Mouse (Mus musculus) spleen, adult 2 months (tissue): ENCODE data around the gene Phactr3.

Source experiments
- CTCF ChIP-seq: fragments of 200-500 bp; IDR thresholded peaks from 2 replicates; pipeline ENCODE4 v1.5.1; 2011; ENCODE audit warnings: mild to moderate bottlenecking, inconsistent platforms; ENCODE audit not compliant: insufficient read depth, insufficient read length, insufficient replicate concordance; ENCODE audit errors: extremely low read depth
- POLR2A ChIP-seq: fragments of 200-500 bp; IDR thresholded peaks from 2 replicates; pipeline ENCODE4 v1.6.1; 2011; ENCODE audit warnings: low read depth, low read length, inconsistent platforms

DNA sequence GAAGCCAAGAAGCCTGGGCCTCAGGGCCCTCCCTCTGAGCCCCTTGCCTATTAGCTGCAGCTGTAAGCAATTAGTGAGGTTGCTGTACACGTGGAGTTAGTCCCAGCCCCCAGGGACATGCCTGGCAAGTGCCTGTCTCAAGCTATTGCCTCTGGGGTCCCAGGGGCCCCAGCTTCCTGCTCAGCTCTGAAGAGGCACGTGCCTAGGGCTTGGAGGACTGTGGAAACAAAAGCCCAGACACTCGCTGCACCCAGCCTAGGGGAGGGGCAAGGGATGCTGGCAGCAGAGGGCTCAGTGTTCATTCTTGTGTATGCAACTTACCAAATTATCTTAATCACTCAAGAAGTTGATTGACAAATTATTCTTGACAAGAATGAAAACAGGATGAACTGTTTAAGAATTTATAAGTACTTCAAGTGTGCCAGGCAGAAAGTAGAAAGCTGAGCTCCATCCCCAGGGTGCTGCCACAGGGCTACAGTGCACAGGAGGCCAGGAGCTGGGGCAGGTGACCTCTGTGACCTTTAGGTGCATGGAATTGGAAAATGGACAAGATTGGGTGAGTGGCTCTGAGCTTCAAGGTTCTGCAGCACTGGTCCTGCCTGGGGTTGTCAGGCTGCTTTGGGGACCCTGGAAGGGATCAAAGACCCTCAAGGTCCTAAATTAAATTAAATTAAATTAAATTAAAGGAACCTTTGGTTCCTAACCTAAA, 138.5 kb downstream of the Phactr3 start:
- TF ChIP-seq CTCF (no peak), POLR2A (no peak)
